Mouse (Mus musculus): ENCODE results near the gene Naglu. TPM values are rescaled to one million over a fixed set of nuclear protein-coding genes. Genes with fewer than 3 reads are reported as not detected.

Naglu gene
- polyA plus RNA-seq, 1 experiment from 2014 or later = 16.6 TPM

GRCm38 (mm10) chr11:101070189-101070527, 346 bp downstream of the Naglu start:
- Histone ChIP-seq H3K9ac (peak overlapping the region; percentile 55), H3K4me1 (peaks cover 25% of the 10 kb centered on the region), H3K4me2 (replicated peaks) (peak overlapping the region; percentile 96), H3K36me3 (no peaks in the 10 kb centered on the region), H3K27ac (replicated peaks) (no peak overlapping the region), H3K27me3 (peaks cover 6% of the 10 kb centered on the region; the same call in 1 of the 2 replicates), H3K4me3 (replicated peaks) (peak overlapping the region; percentile 74), H3K9me3 (replicated peaks) (no peaks in the 10 kb centered on the region)
- whole genome bisulfite sequencing = under 1% methylated on average over 36 of the region's 36 CpGs
- ATAC-seq (ENCODE audit: insufficient number of reproducible peaks, low FRiP score, low TSS enrichment, low read depth) = peak; percentile 55; the same call in 1 of the 2 replicates

- Histone ChIP-seq H3K9me3 (replicated peaks) (no peaks in the 10 kb centered on the region), H3K36me3 (no peaks in the 10 kb centered on the region), H3K27me3 (peaks cover 6% of the 10 kb centered on the region; the same call in 1 of the 2 replicates), H3K27ac (replicated peaks) (no peak overlapping the region), H3K9ac (no peak overlapping the region), H3K4me2 (replicated peaks) (peak overlapping the region; percentile 96; the same call in 1 of the 2 replicates), H3K4me1 (peaks cover 25% of the 10 kb centered on the region), H3K4me3 (replicated peaks) (peak overlapping the region; percentile 74)
- 71% methylated on average over 6 of the region's 6 CpGs for WGBS
- no peak for ATAC-seq (ENCODE audit: insufficient number of reproducible peaks, low FRiP score, low TSS enrichment, low read depth)
Observed at GRCm38 (mm10) chr11:101070987-101071386, 1.2 kb downstream of the Naglu start.

- Histone ChIP-seq H3K4me1 (peaks cover 16% of the 10 kb centered on the region), H3K36me3 (no peaks in the 10 kb centered on the region), H3K9me3 (replicated peaks) (no peaks in the 10 kb centered on the region), H3K9ac (no peak overlapping the region), H3K27me3 (peaks cover 13% of the 10 kb centered on the region), H3K27ac (replicated peaks) (no peak overlapping the region), H3K4me2 (replicated peaks) (no peak overlapping the region), H3K4me3 (replicated peaks) (no peak overlapping the region)
- no peak for ATAC-seq (ENCODE audit: insufficient number of reproducible peaks, low FRiP score, low TSS enrichment, low read depth)
- 69% methylated on average over 14 of the region's 14 CpGs for WGBS
Observed at GRCm38 (mm10) chr11:101071810-101072428, 2.1 kb downstream of the Naglu start.

GRCm38 (mm10) chr11:101078121-101078520, 8.3 kb downstream of the Naglu start, which contains the start of gene Hsd17b1:
Gene Hsd17b1 (plus strand): TSS chr11:101078411.
- Histone ChIP-seq H3K4me3 (replicated peaks) (no peak within 1 kb of the TSS), H3K9ac (no peak within 1 kb of the TSS), H3K9me3 (replicated peaks) (no peaks in the 10 kb centered on the region), H3K4me2 (replicated peaks) (no peak within 1 kb of the TSS), H3K4me1 (peaks cover 18% of the 10 kb centered on the region), H3K36me3 (no peaks in the 10 kb centered on the region), H3K27ac (replicated peaks) (no peak within 1 kb of the TSS), H3K27me3 (peaks cover 50% of the 10 kb centered on the region)
- ATAC-seq (ENCODE audit: insufficient number of reproducible peaks, low FRiP score, low TSS enrichment, low read depth) = no peak
- WGBS = 64% methylated on average over 9 of the region's 9 CpGs

- Histone ChIP-seq H3K9ac (no peak overlapping the region), H3K36me3 (peaks cover 4% of the 10 kb centered on the region; the same call in 1 of the 2 replicates), H3K27ac (replicated peaks) (no peak overlapping the region), H3K4me3 (replicated peaks) (peak overlapping the region; percentile 28), H3K9me3 (replicated peaks) (no peaks in the 10 kb centered on the region), H3K4me1 (peaks cover 28% of the 10 kb centered on the region), H3K4me2 (replicated peaks) (peak overlapping the region; percentile 41), H3K27me3 (peaks cover 50% of the 10 kb centered on the region)
- ATAC-seq (ENCODE audit: insufficient number of reproducible peaks, low FRiP score, low TSS enrichment, low read depth) = no peak
- 4% methylated on average over 27 of the region's 27 CpGs for WGBS
Observed at GRCm38 (mm10) chr11:101079746-101080145, 9.9 kb downstream of the Naglu start.

GRCm38 (mm10) chr11:101080421-101080820, 10.6 kb downstream of the Naglu start:
- 61% methylated on average over 5 of the region's 5 CpGs for WGBS
- no peak overlapping the region for H3K9ac ChIP-seq
- no peaks in the 10 kb centered on the region for H3K9me3 ChIP-seq (replicated peaks)
- H3K4me2 ChIP-seq (replicated peaks) = no peak overlapping the region
- peaks cover 28% of the 10 kb centered on the region for H3K4me1 ChIP-seq
- peaks cover 8% of the 10 kb centered on the region; the same call in 1 of the 2 replicates for H3K36me3 ChIP-seq
- peaks cover 50% of the 10 kb centered on the region for H3K27me3 ChIP-seq
- ATAC-seq (ENCODE audit: insufficient number of reproducible peaks, low FRiP score, low TSS enrichment, low read depth) = no peak
- no peak overlapping the region for H3K4me3 ChIP-seq (replicated peaks)
- no peak overlapping the region for H3K27ac ChIP-seq (replicated peaks)

GRCm38 (mm10) chr11:101081659-101082058, 11.8 kb downstream of the Naglu start:
- Histone ChIP-seq H3K27ac (replicated peaks) (peak overlapping the region; percentile 90), H3K27me3 (peaks cover 45% of the 10 kb centered on the region), H3K4me3 (replicated peaks) (peak overlapping the region; percentile 71), H3K4me1 (peaks cover 39% of the 10 kb centered on the region), H3K36me3 (peaks cover 14% of the 10 kb centered on the region; the same call in 1 of the 2 replicates), H3K4me2 (replicated peaks) (peak overlapping the region; percentile 97), H3K9me3 (replicated peaks) (no peaks in the 10 kb centered on the region), H3K9ac (peak overlapping the region; percentile 28)
- WGBS = 7% methylated on average over 10 of the region's 10 CpGs
- ATAC-seq (ENCODE audit: insufficient number of reproducible peaks, low FRiP score, low TSS enrichment, low read depth) = no peak

- peak within 1 kb of the TSS; percentile 97 for H3K4me2 ChIP-seq (replicated peaks)
- peaks cover 42% of the 10 kb centered on the region for H3K4me1 ChIP-seq
- no peaks in the 10 kb centered on the region for H3K9me3 ChIP-seq (replicated peaks)
- peak; percentile 91 for ATAC-seq (ENCODE audit: insufficient number of reproducible peaks, low FRiP score, low TSS enrichment, low read depth)
- peak within 1 kb of the TSS; percentile 88 for H3K9ac ChIP-seq
- H3K4me3 ChIP-seq (replicated peaks) = peak within 1 kb of the TSS; percentile 71
- H3K27me3 ChIP-seq = peaks cover 38% of the 10 kb centered on the region
- under 1% methylated on average over 51 of the region's 51 CpGs for WGBS
- peaks cover 14% of the 10 kb centered on the region; the same call in 1 of the 2 replicates for H3K36me3 ChIP-seq
- peak within 1 kb of the TSS; percentile 92 for H3K27ac ChIP-seq (replicated peaks)
Observed at GRCm38 (mm10) chr11:101082208-101083082, 12.6 kb downstream of the Naglu start, which contains the start of gene Coasy. Gene Coasy (plus strand): TSS chr11:101082565.

GRCm38 (mm10) chr11:101083083-101083697, 13.4 kb downstream of the Naglu start:
- peak overlapping the region; percentile 71 for H3K4me3 ChIP-seq (replicated peaks)
- H3K27ac ChIP-seq (replicated peaks) = peak overlapping the region; percentile 92
- H3K27me3 ChIP-seq = peaks cover 30% of the 10 kb centered on the region
- peaks cover 14% of the 10 kb centered on the region; the same call in 1 of the 2 replicates for H3K36me3 ChIP-seq
- H3K4me2 ChIP-seq (replicated peaks) = peak overlapping the region; percentile 97
- H3K9me3 ChIP-seq (replicated peaks) = no peaks in the 10 kb centered on the region
- peak overlapping the region; percentile 88 for H3K9ac ChIP-seq
- 30% methylated on average over 19 of the region's 19 CpGs for WGBS
- ATAC-seq (ENCODE audit: insufficient number of reproducible peaks, low FRiP score, low TSS enrichment, low read depth) = no peak
- peaks cover 49% of the 10 kb centered on the region for H3K4me1 ChIP-seq

GRCm38 (mm10) chr11:101084246-101084645, 14.4 kb downstream of the Naglu start:
- 0 out of 2 replicates have a peak overlapping the region, but pooled peaks have one; percentile 3 for H3K9ac ChIP-seq
- H3K36me3 ChIP-seq = peaks cover 22% of the 10 kb centered on the region
- no peak for ATAC-seq (ENCODE audit: insufficient number of reproducible peaks, low FRiP score, low TSS enrichment, low read depth)
- WGBS = 73% methylated on average over 14 of the region's 14 CpGs
- H3K27ac ChIP-seq (replicated peaks) = no peak overlapping the region
- peaks cover 53% of the 10 kb centered on the region for H3K4me1 ChIP-seq
- no peaks in the 10 kb centered on the region for H3K9me3 ChIP-seq (replicated peaks)
- H3K4me3 ChIP-seq (replicated peaks) = no peak overlapping the region
- H3K4me2 ChIP-seq (replicated peaks) = no peak overlapping the region
- H3K27me3 ChIP-seq = peaks cover 20% of the 10 kb centered on the region

- no peak for ATAC-seq (ENCODE audit: insufficient number of reproducible peaks, low FRiP score, low TSS enrichment, low read depth)
- no peak overlapping the region for H3K4me2 ChIP-seq (replicated peaks)
- 90% methylated on average over 12 of the region's 12 CpGs for WGBS
- H3K27ac ChIP-seq (replicated peaks) = no peak overlapping the region
- H3K4me3 ChIP-seq (replicated peaks) = no peak overlapping the region
- H3K27me3 ChIP-seq = peaks cover 14% of the 10 kb centered on the region
- H3K4me1 ChIP-seq = peaks cover 49% of the 10 kb centered on the region
- peaks cover 28% of the 10 kb centered on the region for H3K36me3 ChIP-seq
- no peaks in the 10 kb centered on the region for H3K9me3 ChIP-seq (replicated peaks)
- no peak overlapping the region for H3K9ac ChIP-seq
Observed at GRCm38 (mm10) chr11:101084811-101085210, 15.0 kb downstream of the Naglu start.

Measured in embryonic facial prominence, embryonic 15.5 days (tissue).